Mouse (Mus musculus): Measurements from ENCODE around the gene Ctcfl. TPM values are rescaled to one million over a fixed set of nuclear protein-coding genes. Genes with fewer than 3 reads are reported as not detected.

Gene Ctcfl
- total and polyA plus RNA-seq, 2 experiments, result 0.10 to 0.46 TPM

DNA sequence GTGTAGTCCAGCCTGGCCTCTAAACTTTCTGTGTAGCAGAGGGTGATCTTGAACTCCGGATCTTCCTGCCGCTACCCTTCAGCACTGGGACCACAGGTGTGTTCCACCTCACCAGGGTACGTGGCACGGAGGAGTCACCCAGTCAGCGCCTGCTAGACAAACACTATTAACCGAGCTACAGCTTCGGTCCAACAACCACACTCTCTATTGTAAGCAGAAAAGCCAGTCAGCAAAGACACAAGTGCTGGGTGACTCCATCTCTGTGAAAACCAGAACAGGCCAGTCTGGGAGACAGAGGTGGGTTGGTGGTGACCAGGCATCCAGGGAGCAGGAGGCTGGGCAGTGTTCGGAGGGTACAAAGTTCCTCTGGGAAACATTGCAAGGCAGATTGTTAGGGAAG, 44.1 kb upstream of the Ctcfl start:
- Histone ChIP-seq H3K79me2 (ENCODE audit: control insufficient read depth, insufficient read depth, low read length) (no peaks in the 10 kb centered on the region), H3K36me3 (ENCODE audit: control insufficient read depth, insufficient read depth, low read length) (no peaks in the 10 kb centered on the region), H3K4me1 (ENCODE audit: control insufficient read depth, insufficient read depth, low read length) (0 out of 2 replicates have a peak, but pooled peaks cover 1% of the 10 kb centered on the region), H3K27me3 (ENCODE audit: control insufficient read depth, insufficient read depth, low read length) (no peaks in the 10 kb centered on the region), H3K27ac (replicated peaks; ENCODE audit: insufficient read depth, low read depth, low read length) (no peak overlapping the region), H3K4me3 (ENCODE audit: insufficient read depth, low read depth, low read length) (no peak overlapping the region), H3K9ac (ENCODE audit: low read depth, low read length) (no peak overlapping the region)
- no peak for DNase-seq (ENCODE audit: extremely low read depth, low read depth, low spot score)
- 48% methylated on average over 8 of the region's 8 CpGs for WGBS
- TF ChIP-seq CTCF (IDR thresholded peaks at IDR 0.05; ENCODE audit: low read depth, low read length) (no peak), POLR2A (IDR thresholded peaks at IDR 0.05; ENCODE audit: extremely low read depth, insufficient read depth, low read length) (no peak)

GRCm38 (mm10) chr2:173159354-173160311, 40.3 kb upstream of the Ctcfl start:
- Histone ChIP-seq H3K27me3 (ENCODE audit: control insufficient read depth, insufficient read depth, low read length) (no peaks in the 10 kb centered on the region), H3K79me2 (ENCODE audit: control insufficient read depth, insufficient read depth, low read length) (no peaks in the 10 kb centered on the region), H3K27ac (replicated peaks; ENCODE audit: insufficient read depth, low read depth, low read length) (peak overlapping the region; percentile 25), H3K36me3 (ENCODE audit: control insufficient read depth, insufficient read depth, low read length) (peaks cover 22% of the 10 kb centered on the region), H3K9ac (ENCODE audit: low read depth, low read length) (0 out of 2 replicates have a peak overlapping the region, but pooled peaks have one; percentile 2), H3K4me3 (ENCODE audit: insufficient read depth, low read depth, low read length) (no peak overlapping the region), H3K4me1 (ENCODE audit: control insufficient read depth, insufficient read depth, low read length) (0 out of 2 replicates have a peak, but pooled peaks cover 1% of the 10 kb centered on the region)
- peak; percentile 68 for TF ChIP-seq CTCF (IDR thresholded peaks at IDR 0.05; ENCODE audit: low read depth, low read length)
- peak; percentile 48 for TF ChIP-seq POLR2A (IDR thresholded peaks at IDR 0.05; ENCODE audit: extremely low read depth, insufficient read depth, low read length)
- 14% methylated on average over 24 of the region's 24 CpGs for WGBS
- peak; percentile 95 for DNase-seq (ENCODE audit: extremely low read depth, low read depth, low spot score)

DNA sequence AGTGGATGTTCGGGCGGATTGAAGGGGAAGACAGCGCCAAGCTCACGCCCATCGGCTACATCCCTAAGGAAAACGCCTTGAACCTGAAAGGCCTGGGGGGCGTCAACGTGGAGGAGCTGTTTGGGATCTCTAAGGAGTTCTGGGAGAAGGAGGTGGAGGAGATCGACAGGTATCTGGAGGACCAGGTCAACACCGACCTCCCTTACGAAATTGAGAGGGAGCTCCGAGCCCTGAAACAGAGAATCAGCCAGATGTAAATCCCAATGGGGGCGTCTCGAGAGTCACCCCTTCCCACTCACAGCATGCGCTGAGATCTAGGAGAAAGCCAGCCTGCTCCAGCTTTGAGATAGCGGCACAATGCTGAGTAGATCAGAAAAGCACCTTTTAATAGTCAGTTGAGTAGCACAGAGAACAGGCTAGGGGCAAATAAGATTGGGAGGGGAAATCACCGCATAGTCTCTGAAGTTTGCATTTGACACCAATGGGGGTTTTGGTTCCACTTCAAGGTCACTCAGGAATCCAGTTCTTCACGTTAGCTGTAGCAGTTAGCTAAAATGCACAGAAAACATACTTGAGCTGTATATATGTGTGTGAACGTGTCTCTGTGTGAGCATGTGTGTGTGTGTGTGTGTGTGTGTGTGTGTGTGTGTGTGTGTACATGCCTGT, 39.2 kb upstream of the Ctcfl start:
- no peak for TF ChIP-seq POLR2A (IDR thresholded peaks at IDR 0.05; ENCODE audit: extremely low read depth, insufficient read depth, low read length)
- TF ChIP-seq CTCF (IDR thresholded peaks at IDR 0.05; ENCODE audit: low read depth, low read length), result peak; percentile 13; the same call in 1 of the 2 replicates
- Histone ChIP-seq H3K27me3 (ENCODE audit: control insufficient read depth, insufficient read depth, low read length) (no peaks in the 10 kb centered on the region), H3K36me3 (ENCODE audit: control insufficient read depth, insufficient read depth, low read length) (peaks cover 31% of the 10 kb centered on the region), H3K4me1 (ENCODE audit: control insufficient read depth, insufficient read depth, low read length) (0 out of 2 replicates have a peak, but pooled peaks cover 1% of the 10 kb centered on the region), H3K4me3 (ENCODE audit: insufficient read depth, low read depth, low read length) (peak overlapping the region; percentile 51), H3K79me2 (ENCODE audit: control insufficient read depth, insufficient read depth, low read length) (no peaks in the 10 kb centered on the region; the same call in 1 of the 2 replicates), H3K27ac (replicated peaks; ENCODE audit: insufficient read depth, low read depth, low read length) (peak overlapping the region; percentile 54), H3K9ac (ENCODE audit: low read depth, low read length) (peak overlapping the region; percentile 39)
- peak; percentile 82 for DNase-seq (ENCODE audit: extremely low read depth, low read depth, low spot score)
- 45% methylated on average over 19 of the region's 19 CpGs for WGBS

- TF ChIP-seq POLR2A (IDR thresholded peaks at IDR 0.05; ENCODE audit: extremely low read depth, insufficient read depth, low read length) (no peak), CTCF (IDR thresholded peaks at IDR 0.05; ENCODE audit: low read depth, low read length) (no peak; the same call in 1 of the 2 replicates)
- H3K9ac ChIP-seq (ENCODE audit: low read depth, low read length), result peak overlapping the region; percentile 39
- peak overlapping the region; percentile 54 for H3K27ac ChIP-seq (replicated peaks; ENCODE audit: insufficient read depth, low read depth, low read length)
- H3K27me3 ChIP-seq (ENCODE audit: control insufficient read depth, insufficient read depth, low read length), result no peaks in the 10 kb centered on the region
- DNase-seq (ENCODE audit: extremely low read depth, low read depth, low spot score), result peak; percentile 75
- no peaks in the 10 kb centered on the region for H3K4me1 ChIP-seq (ENCODE audit: control insufficient read depth, insufficient read depth, low read length)
- WGBS, result 44% methylated on average over 4 of the region's 4 CpGs
- H3K36me3 ChIP-seq (ENCODE audit: control insufficient read depth, insufficient read depth, low read length), result peaks cover 32% of the 10 kb centered on the region
- peak overlapping the region; percentile 51 for H3K4me3 ChIP-seq (ENCODE audit: insufficient read depth, low read depth, low read length)
- no peaks in the 10 kb centered on the region; the same call in 1 of the 2 replicates for H3K79me2 ChIP-seq (ENCODE audit: control insufficient read depth, insufficient read depth, low read length)
These were observed 38.5 kb upstream of the Ctcfl start for GRCm38 (mm10) chr2:173157871-173158270.

- Histone ChIP-seq H3K4me3 (ENCODE audit: insufficient read depth, low read depth, low read length) (peak overlapping the region; percentile 60), H3K9ac (ENCODE audit: low read depth, low read length) (peak overlapping the region; percentile 73), H3K79me2 (ENCODE audit: control insufficient read depth, insufficient read depth, low read length) (no peaks in the 10 kb centered on the region; the same call in 1 of the 2 replicates), H3K4me1 (ENCODE audit: control insufficient read depth, insufficient read depth, low read length) (no peaks in the 10 kb centered on the region), H3K27ac (replicated peaks; ENCODE audit: insufficient read depth, low read depth, low read length) (peak overlapping the region; percentile 54), H3K36me3 (ENCODE audit: control insufficient read depth, insufficient read depth, low read length) (peaks cover 32% of the 10 kb centered on the region), H3K27me3 (ENCODE audit: control insufficient read depth, insufficient read depth, low read length) (no peaks in the 10 kb centered on the region)
- TF ChIP-seq POLR2A (IDR thresholded peaks at IDR 0.05; ENCODE audit: extremely low read depth, insufficient read depth, low read length) (0 out of 2 replicates have a peak, but pooled peaks have one; percentile 25), CTCF (IDR thresholded peaks at IDR 0.05; ENCODE audit: low read depth, low read length) (no peak)
- 25% methylated on average over 4 of the region's 4 CpGs for WGBS
- DNase-seq (ENCODE audit: extremely low read depth, low read depth, low spot score), result peak; percentile 67
These were observed 38.1 kb upstream of the Ctcfl start for GRCm38 (mm10) chr2:173157376-173157775.

All from liver, adult 2 months (tissue).